Mouse (Mus musculus) kidney, postnatal 14 days (tissue): ENCODE data around the gene Igsf8.

Experiments
- DNase-seq: peaks from one replicate; pipeline ENCODE4 v3.0.0; 2022; ENCODE audit warnings: mixed read lengths

Igsf8 gene

DNA sequence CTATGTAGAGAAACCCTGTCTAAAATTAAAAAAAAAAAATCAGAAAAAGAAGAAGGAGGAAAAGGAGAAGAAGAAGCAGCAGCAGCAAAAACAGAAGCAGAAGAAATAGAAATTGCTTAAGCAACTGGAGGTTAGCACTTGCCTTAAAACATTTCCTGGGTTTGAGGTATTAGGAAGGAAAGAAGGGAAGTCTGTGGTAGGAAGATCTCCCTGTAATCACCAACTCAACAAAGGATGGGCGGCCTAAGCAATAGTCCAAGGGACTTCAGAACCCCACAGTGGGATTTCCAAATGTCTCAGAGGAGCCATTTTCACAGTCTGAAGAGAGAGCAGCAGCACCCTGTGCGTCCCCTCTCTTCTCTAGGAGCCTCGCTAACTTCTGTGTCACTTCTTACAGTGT, 91.0 kb downstream of the Igsf8 start:
- DNase-seq: no peak

DNA sequence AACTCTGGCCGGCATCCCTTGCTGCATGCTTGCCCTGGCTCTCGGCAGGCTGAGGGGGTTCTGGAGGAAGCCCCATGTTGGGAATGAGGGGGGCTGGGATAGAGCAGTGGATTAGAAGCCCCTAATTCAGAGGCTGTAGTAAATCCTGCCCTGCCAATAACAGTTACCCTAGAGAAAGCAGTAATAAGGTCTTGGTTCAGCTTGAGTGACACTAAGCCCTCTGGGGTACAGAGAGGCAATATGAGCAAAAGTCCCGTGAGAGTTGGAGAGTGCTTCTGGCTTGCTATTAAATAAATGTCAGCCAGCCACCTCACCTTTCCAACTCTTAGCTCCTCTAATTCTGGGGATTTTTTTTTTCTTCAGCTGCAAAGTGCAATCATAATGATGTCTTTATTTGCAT, 93.9 kb downstream of the Igsf8 start:
- DNase-seq: no peak

- DNase-seq: peak; percentile 71
These were observed 96.1 kb downstream of the Igsf8 start for GRCm38 (mm10) chr1:172357550-172357949.

- no peak for DNase-seq
These were observed 96.9 kb downstream of the Igsf8 start for GRCm38 (mm10) chr1:172358341-172358740.

DNA sequence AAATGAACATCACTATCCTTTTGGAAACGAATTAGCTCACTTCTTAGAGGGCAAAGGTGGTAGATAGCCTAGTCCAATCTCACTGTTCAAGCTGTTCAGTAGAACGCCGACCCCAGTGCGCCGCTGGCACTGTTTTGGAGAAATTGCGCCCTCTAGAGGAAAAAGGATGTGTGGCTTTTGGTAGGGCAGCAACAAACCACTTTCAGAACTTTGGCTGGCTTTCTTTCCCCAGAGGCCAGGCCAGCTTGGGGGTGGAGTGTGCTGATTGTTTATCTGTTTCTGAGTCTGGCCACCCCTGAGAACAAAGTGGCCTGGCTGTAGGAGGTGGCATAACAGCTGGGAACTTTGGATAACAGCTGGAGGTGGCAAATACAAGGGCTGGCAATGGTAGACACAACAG, 103.2 kb downstream of the Igsf8 start:
- peak; percentile 45 for DNase-seq

- DNase-seq: peak; percentile 44
These were observed 107.5 kb downstream of the Igsf8 start for GRCm38 (mm10) chr1:172368768-172369418.
